Mouse (Mus musculus): ENCODE measurements around the gene Cpne1. TPM values are rescaled to one million over a fixed set of nuclear protein-coding genes. Genes with fewer than 3 reads are reported as not detected.
"Not testable (repeated sequence)": the region's sequence is repeated elsewhere in the genome, so short reads cannot be mapped to it uniquely, and the experiment has no call there.

Cpne1 gene
- total and polyA plus RNA-seq, 3 experiments: 33.0 to 39.8 (median 34.0) TPM

DNA sequence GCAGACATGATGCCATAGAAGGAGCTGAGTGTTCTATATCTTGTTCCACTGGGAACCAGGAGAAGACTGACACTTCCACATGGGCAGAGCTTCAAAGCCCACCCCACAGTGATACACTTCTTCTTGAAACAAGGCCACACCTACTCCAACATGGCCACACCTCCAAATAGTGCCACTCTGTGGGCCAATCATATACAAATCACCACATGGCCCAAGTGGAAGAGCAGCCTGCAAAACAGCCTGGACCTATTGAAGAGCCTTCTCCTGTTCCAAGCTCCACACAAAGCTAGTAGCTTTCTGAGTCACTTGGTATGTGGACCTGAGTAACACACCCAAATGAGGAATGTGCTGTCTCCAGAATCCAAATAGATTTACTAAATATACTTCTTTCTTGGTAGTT is 7.8 kb upstream of the Cpne1 start:
- Histone ChIP-seq H3K36me3 (replicated peaks in 1 of 2; ENCODE audit: control insufficient read depth in 1 of 2, insufficient read depth in 1 of 2, low read length in 1 of 2) (peaks cover 11 to 24% of the 10 kb centered on the region in 2 experiments), H3K79me2 (replicated peaks; ENCODE audit: control insufficient read depth, extremely low read depth, insufficient read depth, poor library complexity, severe bottlenecking) (no peaks in the 10 kb centered on the region), H3K9me3 (replicated peaks; ENCODE audit: low read length) (peaks cover 4% of the 10 kb centered on the region), H3K9ac (ENCODE audit: insufficient read depth, low read depth) (no peak overlapping the region), H3K4me1 (ENCODE audit: control insufficient read depth in 1 of 2, insufficient read depth in 2 of 2) (no peaks in the 10 kb centered on the region), H3K27me3 (replicated peaks) (no peaks in the 10 kb centered on the region), H3K4me2 (ENCODE audit: insufficient read depth, low read depth, poor library complexity, severe bottlenecking) (no peak overlapping the region), H3K4me3 (replicated peaks in 1 of 3; ENCODE audit: low read depth in 2 of 3, low read length in 2 of 3, poor library complexity in 1 of 3) (no peak overlapping the region), H3K27ac (ENCODE audit: insufficient read depth, low read depth) (no peak overlapping the region)
- dilution Hi-C loops (cut with MboI; ENCODE audit: extremely low pct_ligation_motif_present, extremely low pct_unique_long_range_greater_than_20kb, low sequenced_read_pairs): no loop called here
- DNase-seq (ENCODE audit: extremely low read depth): no peak
- in situ Hi-C loops (cut with MboI; ENCODE audit: low pct_ligation_motif_present, low pct_unique_long_range_greater_than_20kb, low sequenced_read_pairs): no loop called here
- TF ChIP-seq ZC3H11A (IDR thresholded peaks at IDR 0.05; ENCODE audit: low read depth, low read length) (no peak), HCFC1 (IDR thresholded peaks at IDR 0.05; ENCODE audit: low read depth, low read length) (no peak), ZMIZ1 (IDR thresholded peaks at IDR 0.05; ENCODE audit: low read depth, low read length) (no peak), NELFE (IDR thresholded peaks at IDR 0.05; ENCODE audit: low read depth, low read length) (no peak), RCOR1 (conservative IDR thresholded peaks at IDR 0.05; ENCODE audit: low read depth, low read length) (no peak), BHLHE40 (IDR thresholded peaks at IDR 0.05; ENCODE audit: low read depth, low read length) (no peak), ZNF384 (IDR thresholded peaks at IDR 0.05; ENCODE audit: low read depth, low read length) (no peak), IRF4 (IDR thresholded peaks at IDR 0.05; ENCODE audit: low read depth, low read length) (no peak), MAFK (IDR thresholded peaks at IDR 0.05; ENCODE audit: insufficient replicate concordance, low read length) (no peak), SMC3 (IDR thresholded peaks at IDR 0.05; ENCODE audit: low read depth, low read length) (no peak), GABPA (IDR thresholded peaks at IDR 0.05; ENCODE audit: insufficient replicate concordance, low read depth, low read length) (no peak), MAZ (IDR thresholded peaks at IDR 0.05; ENCODE audit: low read depth, low read length) (no peak), PAX5 (IDR thresholded peaks at IDR 0.05; ENCODE audit: low read length) (no peak), SIN3A (IDR thresholded peaks at IDR 0.05; ENCODE audit: low read length) (no peak), ZKSCAN1 (IDR thresholded peaks at IDR 0.05; ENCODE audit: borderline replicate concordance, low read depth, low read length) (no peak), EP300 (IDR thresholded peaks at IDR 0.05; ENCODE audit: low read length) (no peak), ETS1 (conservative IDR thresholded peaks at IDR 0.05; ENCODE audit: low read depth, low read length) (no peak), MEF2A (IDR thresholded peaks at IDR 0.05; ENCODE audit: borderline replicate concordance, low read depth, low read length) (no peak)

DNA sequence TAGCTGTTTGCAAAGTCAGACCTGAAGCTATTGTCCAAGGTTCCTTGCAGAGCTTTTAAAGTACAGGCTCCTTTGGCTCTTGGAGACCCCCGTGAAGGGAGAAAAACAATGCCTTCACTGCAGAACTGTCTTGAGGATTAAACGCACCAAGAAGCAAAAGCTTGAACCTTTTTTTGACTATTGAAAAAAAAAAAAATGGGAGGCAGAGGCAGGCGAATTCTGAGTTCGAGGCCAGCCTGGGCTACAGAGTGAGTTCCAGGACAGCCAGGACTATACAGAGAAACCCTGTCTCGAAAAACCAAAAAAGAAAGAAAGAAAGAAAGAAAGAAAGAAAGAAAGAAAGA is 287 bp upstream of the Cpne1 start:
- in situ Hi-C loops (cut with MboI; ENCODE audit: low pct_ligation_motif_present, low pct_unique_long_range_greater_than_20kb, low sequenced_read_pairs); H3K27ac ChIP-seq (ENCODE audit: insufficient read depth, low read depth): not testable (repeated sequence)

More for the DNA sequence above, 287 bp upstream of the Cpne1 start:
- dilution Hi-C loops (cut with MboI; ENCODE audit: extremely low pct_ligation_motif_present, extremely low pct_unique_long_range_greater_than_20kb, low sequenced_read_pairs); H3K4me2 ChIP-seq (ENCODE audit: insufficient read depth, low read depth, poor library complexity, severe bottlenecking); DNase-seq (ENCODE audit: extremely low read depth); H3K36me3 ChIP-seq (replicated peaks in 1 of 2; ENCODE audit: control insufficient read depth in 1 of 2, insufficient read depth in 1 of 2, low read length in 1 of 2); H3K27me3 ChIP-seq (replicated peaks); H3K9me3 ChIP-seq (replicated peaks; ENCODE audit: low read length): not testable (repeated sequence)
- peaks cover 44% of the 10 kb centered on the region for H3K79me2 ChIP-seq (replicated peaks; ENCODE audit: control insufficient read depth, extremely low read depth, insufficient read depth, poor library complexity, severe bottlenecking)
- peak; percentile 49; the same call in 1 of the 2 replicates for TF ChIP-seq POLR2A (IDR thresholded peaks at IDR 0.05; ENCODE audit: low read depth, low read length)
- TF ChIP-seq TBP (conservative IDR thresholded peaks at IDR 0.05; ENCODE audit: low read depth, low read length): peak; percentile 81; the same call in 1 of the 2 replicates
- TF ChIP-seq SIN3A (IDR thresholded peaks at IDR 0.05; ENCODE audit: low read length): peak; percentile 12; the same call in 1 of the 2 replicates
- peak; percentile 75 for TF ChIP-seq ZNF384 (IDR thresholded peaks at IDR 0.05; ENCODE audit: low read depth, low read length)
- peaks cover 2 to 24% of the 10 kb centered on the region in 2 experiments; a peak in 1 of 4 replicates for H3K4me1 ChIP-seq (ENCODE audit: control insufficient read depth in 1 of 2, insufficient read depth in 2 of 2)
- H3K9ac ChIP-seq (ENCODE audit: insufficient read depth, low read depth): peak overlapping the region; percentile 28; the same call in 1 of the 2 replicates
- peak overlapping the region; percentile 35 to 94 (median 93) for H3K4me3 ChIP-seq (replicated peaks in 1 of 3; ENCODE audit: low read depth in 2 of 3, low read length in 2 of 3, poor library complexity in 1 of 3)

All from CH12.LX (cell line).